Mouse (Mus musculus) kidney, adult 2 months (tissue): ENCODE measurements around the gene Gm9999.

ENCODE experiments used
- CTCF ChIP-seq: fragments of 200-500 bp; conservative IDR thresholded peaks from 2 replicates; pipeline ENCODE4 v1.5.1; 2011; ENCODE audit warnings: low read depth, mild to moderate bottlenecking, control low read depth, low read length, moderate library complexity, mixed read lengths; ENCODE audit not compliant: insufficient read depth, insufficient read length
- POLR2A ChIP-seq: fragments of 200-500 bp; IDR thresholded peaks from one replicate; pipeline ENCODE4 v1.6.1; 2011; ENCODE audit warnings: low read depth, low read length, control low read depth

DNA sequence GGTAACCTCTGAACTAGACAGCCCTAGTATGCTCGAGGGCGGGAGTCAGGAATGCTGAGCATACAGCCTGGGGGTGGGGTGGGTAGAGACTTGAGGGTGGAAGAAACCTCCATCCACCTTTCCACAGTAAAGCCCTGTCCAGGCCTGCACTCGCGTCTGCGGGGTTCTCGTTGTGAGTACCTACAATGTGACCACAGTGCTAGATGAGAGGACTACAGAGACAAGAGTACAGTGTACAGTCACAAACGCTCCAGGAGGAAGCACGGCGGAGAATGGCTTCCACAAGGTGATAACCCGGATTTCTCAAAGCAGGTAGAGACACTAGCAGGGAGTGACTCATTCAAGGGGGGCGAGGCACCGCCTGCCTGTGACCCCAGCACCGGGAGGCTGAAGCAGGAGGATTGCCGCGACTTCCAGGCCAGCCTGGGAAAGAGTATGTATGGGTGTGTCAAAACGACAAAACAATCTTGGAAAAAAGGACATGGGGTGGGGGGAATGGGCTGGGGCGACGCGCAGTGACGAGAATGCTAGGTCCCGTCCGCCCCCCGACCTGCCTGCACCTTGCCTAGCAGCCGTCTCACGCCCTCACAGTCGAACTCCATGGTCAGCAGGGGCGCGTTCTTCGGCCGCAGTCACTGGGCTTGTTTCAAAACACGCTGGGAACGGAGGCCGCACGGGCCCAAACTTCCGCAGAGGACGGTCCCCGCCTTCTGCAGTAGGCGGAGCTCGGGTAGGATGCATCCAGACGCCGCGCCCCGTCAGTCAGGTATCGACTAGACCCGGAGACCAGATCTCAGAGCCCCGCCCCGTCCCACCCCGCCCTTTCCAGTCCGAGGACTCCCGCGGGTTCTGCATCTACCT is 25.3 kb upstream of the Gm9999 start, which contains the start of gene Uevld:
- no peak for TF ChIP-seq POLR2A
- TF ChIP-seq CTCF, result no peak
